Mouse (Mus musculus): ENCODE results near the gene Slc44a5.

GRCm38 (mm10) chr3:153968549-153968948 lies 4.7 kb upstream of the Slc44a5 start:
- TF ChIP-seq EP300 (IDR thresholded peaks at IDR 0.05; ENCODE audit: insufficient read depth, low read depth, low read length): no peak
- no peak for TF ChIP-seq POLR2A (IDR thresholded peaks at IDR 0.05; ENCODE audit: insufficient read depth, low read length)
- peak; percentile 2 for TF ChIP-seq CTCF (IDR thresholded peaks at IDR 0.05; ENCODE audit: low read depth, low read length)

Measured in ES-Bruce4 (cell line).